Mouse (Mus musculus): Measurements from ENCODE around the gene Dnm2.

DNA sequence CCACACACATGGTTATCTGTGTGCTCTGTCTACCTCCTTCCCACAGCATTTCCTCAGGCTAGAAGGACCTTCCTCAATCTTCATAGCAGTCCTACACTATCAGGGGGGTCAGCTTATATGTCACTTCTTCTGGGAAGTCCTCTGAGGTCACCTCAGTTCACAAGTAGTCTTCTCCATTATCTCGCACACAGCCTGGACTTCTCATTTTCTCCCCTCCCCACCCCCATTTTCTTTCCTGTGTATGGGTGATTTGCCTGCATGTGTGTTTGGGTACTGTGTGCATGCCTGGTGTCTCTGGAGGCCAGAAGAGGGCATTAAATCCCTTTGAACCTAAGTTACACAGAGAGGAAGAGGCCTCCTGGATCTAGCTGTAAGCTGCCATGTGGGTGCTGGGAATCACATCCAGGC lies 103.2 kb downstream of the Dnm2 start:
- TF ChIP-seq CTCF (conservative IDR thresholded peaks at IDR 0.05; ENCODE audit: low read length) (no peak), POU5F1 (IDR thresholded peaks at IDR 0.05; ENCODE audit: borderline replicate concordance, low read length) (no peak)

Data from E14TG2a.4 (cell line).